Mouse (Mus musculus): ENCODE measurements at regions not wholly inside any gene's neighbourhood (a gene's known extent, or its start where the extent isn't known, plus 50 kb on each side); places are given as distances from the start of the nearest gene placed in this dataset.
A peak's percentile ranks its signal among the peaks of the same experiment; 100 is the strongest.

DNA sequence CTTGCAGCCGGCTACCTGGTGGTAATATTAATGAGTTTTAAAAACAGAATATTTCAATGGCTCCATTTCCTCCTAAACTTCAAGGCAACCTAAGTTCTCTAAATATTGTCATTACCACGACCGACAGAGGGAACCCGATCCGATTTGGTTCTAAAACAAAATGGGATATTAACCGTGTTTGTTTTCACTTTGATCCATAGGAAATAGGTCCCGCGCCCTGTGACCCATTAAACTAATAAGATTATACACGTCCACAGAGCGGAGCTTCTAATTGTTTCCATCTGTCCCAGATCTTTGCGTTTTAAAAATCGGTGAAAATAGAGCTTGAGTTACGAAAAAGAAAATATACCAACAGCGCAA is 254.8 kb upstream of the Nfe2l3 start:
- dilution Hi-C loops (cut with MboI; ENCODE audit: extremely low pct_ligation_motif_present, extremely low pct_unique_long_range_greater_than_20kb, low sequenced_read_pairs) (no loop called here), in situ Hi-C loops (cut with MboI; ENCODE audit: low pct_ligation_motif_present, low pct_unique_long_range_greater_than_20kb, low sequenced_read_pairs) (loop anchor here (10.0 kb wide), 1 partner anchor 493 kb away; no protein-coding TSS in a partner anchor)
- no peaks in the 10 kb centered on the region for H3K9me3 ChIP-seq (replicated peaks; ENCODE audit: low read length)
- H3K36me3 ChIP-seq (replicated peaks in 1 of 2; ENCODE audit: control insufficient read depth in 1 of 2, insufficient read depth in 1 of 2, low read length in 1 of 2) = no peaks in the 10 kb centered on the region
- H3K27me3 ChIP-seq (replicated peaks) = peaks cover 31% of the 10 kb centered on the region
- TF ChIP-seq ELF1 (IDR thresholded peaks at IDR 0.05; ENCODE audit: low read depth, low read length) = no peak
- TF ChIP-seq PAX5 (IDR thresholded peaks at IDR 0.05; ENCODE audit: low read length) = no peak
- no peak for TF ChIP-seq ZMIZ1 (IDR thresholded peaks at IDR 0.05; ENCODE audit: low read depth, low read length)
- TF ChIP-seq SIN3A (IDR thresholded peaks at IDR 0.05; ENCODE audit: low read length) = peak; percentile 35; the same call in 1 of the 2 replicates
- H3K27ac ChIP-seq (ENCODE audit: insufficient read depth, low read depth) = no peak overlapping the region
- peaks cover 0 to 13% of the 10 kb centered on the region in 2 experiments; a peak in 2 of 4 replicates for H3K4me1 ChIP-seq (ENCODE audit: control insufficient read depth in 1 of 2, insufficient read depth in 2 of 2)
- DNase-seq (ENCODE audit: extremely low read depth) = no peak
- H3K4me3 ChIP-seq (replicated peaks in 1 of 3; ENCODE audit: low read depth in 2 of 3, low read length in 2 of 3, poor library complexity in 1 of 3) = peak overlapping the region; percentile 49 to 67 (median 56)
- peak overlapping the region; percentile 58 for H3K9ac ChIP-seq (ENCODE audit: insufficient read depth, low read depth)
- H3K79me2 ChIP-seq (replicated peaks; ENCODE audit: control insufficient read depth, extremely low read depth, insufficient read depth, poor library complexity, severe bottlenecking) = no peaks in the 10 kb centered on the region
- H3K4me2 ChIP-seq (ENCODE audit: insufficient read depth, low read depth, poor library complexity, severe bottlenecking) = peak overlapping the region; percentile 40; the same call in 1 of the 2 replicates

DNA sequence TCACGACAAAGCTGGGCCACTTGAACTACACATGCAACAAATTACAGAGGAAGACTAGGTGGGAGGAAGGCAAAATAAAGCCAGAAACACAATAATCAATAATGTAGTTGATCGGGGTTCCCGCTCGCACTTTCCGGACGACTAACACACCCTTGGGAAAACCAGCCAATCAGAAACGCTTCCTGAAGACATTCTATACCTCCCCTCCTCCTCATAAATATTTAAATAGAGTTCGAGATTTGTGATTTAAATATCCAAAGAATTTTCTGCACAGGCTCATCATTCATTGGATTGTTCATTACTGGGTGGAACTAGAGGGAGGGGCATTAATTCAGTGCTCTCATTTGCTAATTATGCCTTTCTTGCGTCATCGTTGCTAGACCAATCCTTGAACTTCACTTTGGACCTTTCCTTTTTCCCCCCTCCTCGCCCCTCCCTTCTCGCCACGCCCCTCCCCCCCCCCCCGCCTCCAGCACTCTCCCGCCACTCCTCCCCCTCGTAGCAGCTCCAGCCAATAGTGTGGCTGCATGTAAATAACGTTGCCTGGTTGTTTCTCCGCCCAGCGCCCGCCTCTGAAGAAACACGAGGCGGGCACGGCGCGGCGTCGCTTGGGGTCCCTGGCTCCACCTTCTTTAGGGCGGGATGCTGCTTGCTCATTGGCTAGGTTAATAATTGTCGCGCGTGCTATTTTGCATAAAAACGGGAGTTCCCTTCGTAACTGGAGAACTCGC is 254.2 kb upstream of the Nfe2l3 start:
- H3K79me2 ChIP-seq (replicated peaks; ENCODE audit: control insufficient read depth, extremely low read depth, insufficient read depth, poor library complexity, severe bottlenecking) = no peaks in the 10 kb centered on the region
- peak overlapping the region; percentile 49 to 67 (median 56) for H3K4me3 ChIP-seq (replicated peaks in 1 of 3; ENCODE audit: low read depth in 2 of 3, low read length in 2 of 3, poor library complexity in 1 of 3)
- dilution Hi-C loops (cut with MboI; ENCODE audit: extremely low pct_ligation_motif_present, extremely low pct_unique_long_range_greater_than_20kb, low sequenced_read_pairs) (no loop called here), in situ Hi-C loops (cut with MboI; ENCODE audit: low pct_ligation_motif_present, low pct_unique_long_range_greater_than_20kb, low sequenced_read_pairs) (loop anchor here (10.0 kb wide), 1 partner anchor 493 kb away; no protein-coding TSS in a partner anchor)
- no peaks in the 10 kb centered on the region for H3K36me3 ChIP-seq (replicated peaks in 1 of 2; ENCODE audit: control insufficient read depth in 1 of 2, insufficient read depth in 1 of 2, low read length in 1 of 2)
- H3K4me1 ChIP-seq (ENCODE audit: control insufficient read depth in 1 of 2, insufficient read depth in 2 of 2) = peaks cover 0 to 13% of the 10 kb centered on the region in 2 experiments; a peak in 2 of 4 replicates
- DNase-seq (ENCODE audit: extremely low read depth) = peak; percentile 94
- no peaks in the 10 kb centered on the region for H3K9me3 ChIP-seq (replicated peaks; ENCODE audit: low read length)
- H3K4me2 ChIP-seq (ENCODE audit: insufficient read depth, low read depth, poor library complexity, severe bottlenecking) = peak overlapping the region; percentile 40; the same call in 1 of the 2 replicates
- peaks cover 35% of the 10 kb centered on the region for H3K27me3 ChIP-seq (replicated peaks)
- no peak overlapping the region for H3K27ac ChIP-seq (ENCODE audit: insufficient read depth, low read depth)
- peak overlapping the region; percentile 58 for H3K9ac ChIP-seq (ENCODE audit: insufficient read depth, low read depth)
- 0 out of 2 replicates have a peak, but pooled peaks have one; percentile 29 for TF ChIP-seq POLR2A (IDR thresholded peaks at IDR 0.05; ENCODE audit: low read depth, low read length)
- TF ChIP-seq JUND (conservative IDR thresholded peaks at IDR 0.05; ENCODE audit: low read depth, low read length) = no peak
- TF ChIP-seq GABPA (IDR thresholded peaks at IDR 0.05; ENCODE audit: insufficient replicate concordance, low read depth, low read length) = no peak
- no peak for TF ChIP-seq ZNF384 (IDR thresholded peaks at IDR 0.05; ENCODE audit: low read depth, low read length)
- TF ChIP-seq CHD1 (IDR thresholded peaks at IDR 0.05; ENCODE audit: low read depth, low read length) = no peak
- no peak for TF ChIP-seq JUN (IDR thresholded peaks at IDR 0.05; ENCODE audit: insufficient read depth, low read depth, low read length)
- TF ChIP-seq POLR2AphosphoS2 (IDR thresholded peaks at IDR 0.05; ENCODE audit: low read depth, low read length) = no peak
- 0 out of 2 replicates have a peak, but pooled peaks have one; percentile 20 for TF ChIP-seq E2F4 (IDR thresholded peaks at IDR 0.05; ENCODE audit: insufficient replicate concordance, low read depth, low read length)
- no peak for TF ChIP-seq RCOR1 (conservative IDR thresholded peaks at IDR 0.05; ENCODE audit: low read depth, low read length)
- no peak for TF ChIP-seq EP300 (IDR thresholded peaks at IDR 0.05; ENCODE audit: low read length)
- no peak for TF ChIP-seq NRF1 (IDR thresholded peaks at IDR 0.05; ENCODE audit: low read depth, low read length)
- TF ChIP-seq TBP (conservative IDR thresholded peaks at IDR 0.05; ENCODE audit: low read depth, low read length) = peak; percentile 59
- peak; percentile 53 for TF ChIP-seq BHLHE40 (IDR thresholded peaks at IDR 0.05; ENCODE audit: low read depth, low read length)
- TF ChIP-seq MAZ (IDR thresholded peaks at IDR 0.05; ENCODE audit: low read depth, low read length) = peak; percentile 62; the same call in 1 of the 2 replicates
- TF ChIP-seq CHD2 (IDR thresholded peaks at IDR 0.05; ENCODE audit: low read length) = 0 out of 2 replicates have a peak, but pooled peaks have one; percentile 36
- no peak for TF ChIP-seq USF2 (conservative IDR thresholded peaks at IDR 0.05; ENCODE audit: low read depth, low read length)
- TF ChIP-seq SMC3 (IDR thresholded peaks at IDR 0.05; ENCODE audit: low read depth, low read length) = no peak
- peak; percentile 52; the same call in 1 of the 2 replicates for TF ChIP-seq MAX (IDR thresholded peaks at IDR 0.05; ENCODE audit: low read length)
- TF ChIP-seq TCF12 (IDR thresholded peaks at IDR 0.05; ENCODE audit: low read depth, low read length) = no peak
